Mouse (Mus musculus) heart, embryonic 14.5 days (tissue): ENCODE measurements around the gene Gm49711. TPM values are rescaled to one million over a fixed set of nuclear protein-coding genes. Genes with fewer than 3 reads are reported as not detected.

ENCODE experiments used
- ATAC-seq: fragments of 200-750 bp; cut with Nextera tagmentation; 2 replicates; pipeline ENCODE4 v1.8.0; 2017; ENCODE audit warnings: low read depth, moderate TSS enrichment; ENCODE audit not compliant: insufficient number of reproducible peaks, insufficient read depth, low FRiP score
- H3K27ac ChIP-seq, 2 experiments: fragments of 200-500 bp in 1 of 2; fragments of 300-500 bp in 1 of 2; sonication (generic) in 1 of 2; replicated peaks in 1 of 2; 2 replicates each; pipeline ENCODE4 v1.5.1; 2012 to 2014; ENCODE audit warnings: low read depth in 2 of 2, low read length in 2 of 2, control low read depth in 1 of 2, mild to moderate bottlenecking in 1 of 2, mixed read lengths in 1 of 2; ENCODE audit not compliant: control insufficient read depth in 1 of 2, insufficient read depth in 1 of 2
- H3K27me3 ChIP-seq: fragments of 300-500 bp; sonication (generic); 2 replicates; pipeline ENCODE4 v1.6.1; 2014; ENCODE audit warnings: mild to moderate bottlenecking, low read length, control low read depth; ENCODE audit not compliant: control insufficient read depth, insufficient read depth
- H3K36me3 ChIP-seq: fragments of 300-500 bp; sonication (generic); 2 replicates; pipeline ENCODE4 v1.6.1; 2014; ENCODE audit warnings: mild to moderate bottlenecking, control low read depth, low read length, mixed read lengths; ENCODE audit not compliant: control insufficient read depth, insufficient read depth
- H3K4me1 ChIP-seq, 2 experiments: fragments of 200-500 bp in 1 of 2; fragments of 300-500 bp in 1 of 2; sonication (generic) in 1 of 2; 2 replicates each; pipeline ENCODE4 v1.6.1; 2012 to 2014; ENCODE audit warnings: low read length in 2 of 2, control low read depth in 1 of 2, mixed read lengths in 1 of 2; ENCODE audit not compliant: control insufficient read depth in 2 of 2, insufficient read depth in 2 of 2
- H3K4me2 ChIP-seq: fragments of 300-500 bp; sonication (generic); 2 replicates; pipeline ENCODE4 v1.6.1; 2014; ENCODE audit warnings: mild to moderate bottlenecking, low read length
- H3K4me3 ChIP-seq, 2 experiments: fragments of 200-500 bp in 1 of 2; fragments of 300-500 bp in 1 of 2; sonication (generic) in 1 of 2; 2 replicates each; pipeline ENCODE4 v1.5.1; 2012 to 2014; ENCODE audit warnings: low read length in 2 of 2, mild to moderate bottlenecking in 2 of 2, control low read depth in 1 of 2, low read depth in 1 of 2, moderate library complexity in 1 of 2; ENCODE audit not compliant: control insufficient read depth in 1 of 2, insufficient read depth in 1 of 2
- H3K9ac ChIP-seq: fragments of 300-500 bp; sonication (generic); 2 replicates; pipeline ENCODE4 v1.6.1; 2014; ENCODE audit warnings: mild to moderate bottlenecking, low read length
- H3K9me3 ChIP-seq: fragments of 300-500 bp; sonication (generic); 2 replicates; pipeline ENCODE4 v1.6.1; 2016; ENCODE audit warnings: low read length, control low read depth; ENCODE audit not compliant: control insufficient read depth
- WGBS: fragments of 180-500 bp; shearing (Covaris S2); extraction: QIAGEN DNeasy Blood & Tissue Kit; methylation state at CpG from one replicate; pipeline ENCODE4 v1.1.7; 2014; 5-methylcytosine and 5-hydroxymethylcytosine counted together
- polyA plus RNA-seq: library from polyadenylated mRNA; unstranded; fragments of >200 nt; fragmentation: Nextera tagmentation; extraction: Ambion mirVana; gene quantifications from 2 replicates; pipeline ENCODE4 v1.2.1, GENCODE M21; 2014

The Gm49711 gene
- polyA plus RNA-seq, 1 experiment from 2014 or later = not detected

DNA sequence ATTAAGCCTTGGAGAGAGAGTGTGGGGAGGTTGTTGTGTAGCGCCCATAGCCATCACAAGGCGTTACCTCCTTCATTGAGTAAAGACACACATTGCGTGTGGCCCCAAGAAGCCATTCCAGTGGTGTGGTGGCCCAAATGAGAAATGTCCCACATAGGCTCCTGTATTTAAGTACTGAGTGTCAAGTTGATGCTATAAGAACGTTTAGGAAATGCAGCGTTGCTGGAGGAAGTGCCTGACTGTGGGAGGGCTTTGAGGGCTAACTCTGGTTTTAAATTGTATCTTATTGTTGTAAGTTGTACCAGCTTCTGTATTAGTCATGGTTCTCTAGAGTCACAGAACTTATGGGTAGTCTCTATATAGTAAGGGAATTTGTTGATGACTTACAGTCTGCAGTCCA, 49.2 kb downstream of the Gm49711 start:
- Histone ChIP-seq H3K4me2 (no peak overlapping the region), H3K4me1 (peaks cover 13 to 14% of the 10 kb centered on the region in 2 experiments; a peak in 3 of 4 replicates), H3K27ac (no peak overlapping the region), H3K4me3 (no peak overlapping the region), H3K9me3 (no peaks in the 10 kb centered on the region), H3K9ac (no peak overlapping the region), H3K27me3 (no peaks in the 10 kb centered on the region), H3K36me3 (peaks cover 15% of the 10 kb centered on the region)
- ATAC-seq = no peak
- 89% methylated on average over 5 of the region's 5 CpGs for WGBS

DNA sequence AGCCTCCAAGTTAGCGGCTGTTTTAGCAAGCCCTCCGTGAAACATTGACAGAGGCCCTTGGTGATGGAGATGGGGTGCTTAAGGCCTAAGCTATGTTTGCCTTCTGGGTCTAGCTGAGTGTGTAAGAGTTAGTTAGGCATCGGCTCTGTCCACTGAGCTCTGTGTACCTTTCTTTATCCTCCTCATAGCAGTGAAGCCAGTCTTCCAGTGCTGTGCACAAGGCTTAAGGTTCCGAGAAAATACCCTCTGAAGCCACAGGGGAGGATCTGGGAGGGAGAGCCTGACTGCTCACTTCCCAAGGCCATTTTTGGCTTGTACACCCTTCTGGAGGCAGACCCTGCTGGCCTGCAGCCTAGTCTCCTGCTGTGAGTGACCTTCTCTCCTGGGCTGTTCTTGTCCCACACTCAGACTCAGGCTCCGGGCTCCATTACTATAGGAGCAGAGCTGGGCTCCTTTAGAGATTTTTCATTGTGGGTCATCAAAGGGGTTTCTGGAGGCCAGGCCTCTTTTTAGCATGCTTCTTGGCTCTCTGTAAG, 56.7 kb downstream of the Gm49711 start:
- no peak overlapping the region for H3K9ac ChIP-seq
- H3K36me3 ChIP-seq = peaks cover 24% of the 10 kb centered on the region
- H3K27me3 ChIP-seq = no peaks in the 10 kb centered on the region
- peaks cover 12 to 24% of the 10 kb centered on the region in 2 experiments for H3K4me1 ChIP-seq
- H3K27ac ChIP-seq = peak overlapping the region in 1 of 2 experiments; percentile 22; a peak in 2 of 4 replicates
- 68% methylated on average over 5 of the region's 5 CpGs for WGBS
- no peaks in the 10 kb centered on the region for H3K9me3 ChIP-seq
- H3K4me2 ChIP-seq = no peak overlapping the region
- ATAC-seq = peak; percentile 48; the same call in 1 of the 2 replicates
- H3K4me3 ChIP-seq = no peak overlapping the region

DNA sequence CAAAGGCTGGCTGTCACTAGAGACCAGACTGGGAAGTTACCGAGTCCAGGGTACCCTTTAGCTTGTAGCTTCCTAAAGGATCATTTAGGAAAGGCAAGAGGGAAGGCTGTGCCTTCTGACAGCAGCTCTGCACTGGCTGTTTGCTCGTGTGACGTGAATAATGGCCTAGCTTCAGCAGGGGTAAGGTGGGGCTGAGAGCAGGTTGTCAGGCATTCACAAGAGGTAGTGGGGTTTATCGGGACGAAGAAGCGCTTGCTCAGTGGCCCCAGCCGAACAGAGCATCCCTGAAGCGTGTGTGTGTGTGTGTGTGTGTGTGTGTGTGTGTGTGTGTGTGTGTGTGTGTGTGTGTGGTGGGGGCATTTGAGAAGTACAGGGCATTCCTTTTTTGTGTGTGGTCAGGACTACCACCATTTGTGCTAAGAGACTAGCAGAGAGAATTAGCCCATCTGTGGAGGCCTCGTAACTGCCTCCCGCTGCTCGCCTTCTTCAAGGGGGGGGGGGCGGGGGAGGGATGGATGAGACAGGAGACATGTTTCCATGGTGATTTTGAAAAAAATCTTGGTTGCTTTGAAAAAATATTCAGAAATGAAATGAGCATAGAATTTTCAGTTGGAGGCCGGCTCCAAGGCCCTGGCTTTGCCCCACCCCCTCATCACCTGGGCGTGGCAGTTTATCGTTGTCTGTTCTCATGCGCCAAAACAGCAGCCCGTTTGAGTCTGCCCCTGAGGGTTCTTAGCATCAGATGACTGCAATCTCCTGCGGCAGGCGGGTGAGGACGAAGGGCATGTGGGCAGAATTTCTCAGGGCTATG, 57.7 kb downstream of the Gm49711 start:
- Histone ChIP-seq H3K27me3 (no peaks in the 10 kb centered on the region), H3K27ac (no peak overlapping the region), H3K9me3 (no peaks in the 10 kb centered on the region), H3K4me2 (peak overlapping the region; percentile 34), H3K4me3 (no peak overlapping the region), H3K4me1 (peaks cover 12 to 24% of the 10 kb centered on the region in 2 experiments), H3K36me3 (peaks cover 24% of the 10 kb centered on the region), H3K9ac (peak overlapping the region; percentile 23; the same call in 1 of the 2 replicates)
- ATAC-seq = no peak
- WGBS = 48% methylated on average over 19 of the region's 20 CpGs

GRCm38 (mm10) chr16:92117337-92118209, 59.5 kb downstream of the Gm49711 start:
- Histone ChIP-seq H3K4me2 (no peak overlapping the region), H3K9me3 (no peaks in the 10 kb centered on the region), H3K4me3 (no peak overlapping the region), H3K27ac (no peak overlapping the region), H3K36me3 (0 out of 2 replicates have a peak, but pooled peaks cover 11% of the 10 kb centered on the region), H3K27me3 (no peaks in the 10 kb centered on the region), H3K9ac (no peak overlapping the region), H3K4me1 (peaks cover 12 to 24% of the 10 kb centered on the region in 2 experiments)
- ATAC-seq = no peak
- 65% methylated on average over 9 of the region's 9 CpGs for whole genome bisulfite sequencing

- Histone ChIP-seq H3K9ac (no peak overlapping the region), H3K4me2 (no peak overlapping the region), H3K4me1 (peaks cover 12 to 24% of the 10 kb centered on the region in 2 experiments), H3K4me3 (no peak overlapping the region), H3K9me3 (no peaks in the 10 kb centered on the region), H3K36me3 (no peaks in the 10 kb centered on the region), H3K27ac (no peak overlapping the region), H3K27me3 (no peaks in the 10 kb centered on the region)
- WGBS = 56% methylated on average over 13 of the region's 13 CpGs
- ATAC-seq = no peak
These were observed 60.9 kb downstream of the Gm49711 start for GRCm38 (mm10) chr16:92119013-92119515.

DNA sequence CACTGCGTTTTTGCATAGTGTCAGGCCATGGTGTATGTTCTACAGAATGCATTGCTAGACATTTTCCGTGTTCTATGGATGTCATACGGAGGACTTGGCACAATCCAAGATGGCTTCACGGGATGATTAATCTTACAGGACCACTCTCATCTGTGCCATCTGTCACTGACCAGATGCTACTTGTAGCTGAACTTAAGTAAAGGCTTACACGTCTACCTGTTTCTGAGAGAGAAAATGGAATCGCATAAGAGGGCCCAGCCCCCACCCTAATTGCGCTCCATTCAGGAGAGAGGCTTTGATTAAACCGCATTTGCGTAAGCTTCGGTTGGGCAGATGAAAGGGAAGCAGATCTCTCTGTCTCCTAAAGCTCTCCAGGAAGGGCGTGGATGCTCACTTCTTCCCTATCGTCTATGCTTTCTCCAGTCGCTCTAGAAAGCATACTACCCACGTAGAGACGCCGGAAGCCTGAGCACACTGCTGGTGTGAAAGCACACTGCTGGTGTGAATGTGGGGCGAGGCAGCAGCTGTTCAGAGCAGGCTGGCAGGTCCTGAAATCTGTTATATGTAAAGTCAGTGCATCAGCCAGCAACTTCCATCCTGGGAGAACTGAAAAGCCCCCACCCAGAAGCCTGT, 62.9 kb downstream of the Gm49711 start:
- Histone ChIP-seq H3K9me3 (peaks cover 9% of the 10 kb centered on the region), H3K27me3 (no peaks in the 10 kb centered on the region), H3K4me1 (peaks cover 6 to 11% of the 10 kb centered on the region in 2 experiments; a peak in 3 of 4 replicates), H3K4me3 (no peak overlapping the region), H3K36me3 (no peaks in the 10 kb centered on the region), H3K27ac (no peak overlapping the region), H3K9ac (no peak overlapping the region), H3K4me2 (no peak overlapping the region)
- no peak for ATAC-seq
- 78% methylated on average over 17 of the region's 17 CpGs for WGBS

DNA sequence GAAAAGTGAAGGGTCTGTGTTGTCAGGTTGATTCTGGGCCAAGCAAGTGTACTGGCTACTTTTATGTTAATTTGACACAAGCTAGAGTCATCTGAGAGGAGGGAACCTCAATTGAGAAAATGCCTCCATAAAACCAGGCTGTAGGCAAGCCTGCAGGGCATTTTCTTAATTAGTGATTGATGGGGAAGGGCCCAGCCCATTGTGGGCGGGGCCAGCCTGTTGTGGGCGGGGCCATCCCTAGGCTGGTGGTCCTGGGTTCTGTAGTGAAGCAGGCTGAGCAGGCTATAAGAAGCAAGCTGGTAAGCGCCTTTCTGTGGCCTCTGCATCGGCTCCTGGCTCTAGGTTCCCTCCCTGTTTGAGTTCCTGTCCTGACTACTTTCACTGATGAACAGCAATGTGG, 69.1 kb downstream of the Gm49711 start:
- H3K4me3 ChIP-seq = no peak overlapping the region
- no peak overlapping the region for H3K27ac ChIP-seq
- ATAC-seq = no peak
- 45% methylated on average over 4 of the region's 4 CpGs for WGBS
- H3K36me3 ChIP-seq = no peaks in the 10 kb centered on the region
- H3K4me1 ChIP-seq = no peaks in the 10 kb centered on the region
- peaks cover 9% of the 10 kb centered on the region for H3K9me3 ChIP-seq
- H3K9ac ChIP-seq = no peak overlapping the region
- no peak overlapping the region for H3K4me2 ChIP-seq
- no peaks in the 10 kb centered on the region for H3K27me3 ChIP-seq
